Mouse (Mus musculus) heart, embryonic 11.5 days (tissue): ENCODE measurements at regions not wholly inside any gene's neighbourhood (a gene's known extent, or its start where the extent isn't known, plus 50 kb on each side); places are given as distances from the start of the nearest gene placed in this dataset.
A peak's percentile ranks its signal among the peaks of the same experiment; 100 is the strongest.

Source experiments
- ATAC-seq: fragments of 200-750 bp; cut with Nextera tagmentation; replicated peaks from 2 replicates; pipeline ENCODE4 v1.8.0; 2017; ENCODE audit warnings: moderate library complexity; ENCODE audit not compliant: insufficient number of reproducible peaks, low FRiP score, low TSS enrichment
- H3K27ac ChIP-seq: fragments of 300-500 bp; sonication (generic); 2 replicates; pipeline ENCODE4 v1.5.1; 2014; ENCODE audit warnings: mild to moderate bottlenecking, low read depth, low read length
- H3K27me3 ChIP-seq: fragments of 300-500 bp; sonication (generic); 2 replicates; pipeline ENCODE4 v1.6.1; 2014; ENCODE audit warnings: mild to moderate bottlenecking, low read length, mixed read lengths; ENCODE audit not compliant: control insufficient read depth, insufficient read depth
- H3K36me3 ChIP-seq: fragments of 300-500 bp; sonication (generic); 2 replicates; pipeline ENCODE4 v1.6.1; 2014; ENCODE audit warnings: mild to moderate bottlenecking, low read length, moderate library complexity, mixed read lengths; ENCODE audit not compliant: control insufficient read depth, insufficient read depth
- H3K4me1 ChIP-seq: fragments of 300-500 bp; sonication (generic); 2 replicates; pipeline ENCODE4 v1.6.1; 2014; ENCODE audit warnings: low read length; ENCODE audit not compliant: control insufficient read depth, insufficient read depth
- H3K4me2 ChIP-seq: fragments of 300-500 bp; sonication (generic); 2 replicates; pipeline ENCODE4 v1.6.1; 2014; ENCODE audit warnings: mild to moderate bottlenecking, moderate library complexity
- H3K4me3 ChIP-seq: fragments of 300-500 bp; sonication (generic); 2 replicates; pipeline ENCODE4 v1.5.1; 2014; ENCODE audit warnings: low read depth, low read length
- H3K9ac ChIP-seq: fragments of 300-500 bp; sonication (generic); 2 replicates; pipeline ENCODE4 v1.6.1; 2014; ENCODE audit warnings: mild to moderate bottlenecking, low read depth, low read length, moderate library complexity
- H3K9me3 ChIP-seq: fragments of 300-500 bp; sonication (generic); replicated peaks from 2 replicates; pipeline ENCODE4 v1.6.1; 2016; ENCODE audit warnings: low read length; ENCODE audit not compliant: control insufficient read depth
- WGBS: fragments of 180-500 bp; shearing (Covaris S2); extraction: QIAGEN DNeasy Blood & Tissue Kit; methylation state at CpG from one replicate; pipeline ENCODE4 v1.1.7; 2014; ENCODE audit not compliant: insufficient replicate concordance; 5-methylcytosine and 5-hydroxymethylcytosine counted together

GRCm38 (mm10) chr16:93358166-93358565 lies 245.7 kb downstream of the Setd4 start:
- Histone ChIP-seq H3K9me3 (no peaks in the 10 kb centered on the region), H3K27me3 (no peaks in the 10 kb centered on the region), H3K4me3 (no peak overlapping the region), H3K36me3 (no peaks in the 10 kb centered on the region), H3K4me2 (no peak overlapping the region), H3K27ac (no peak overlapping the region), H3K9ac (no peak overlapping the region), H3K4me1 (no peaks in the 10 kb centered on the region)
- WGBS, result 79% methylated on average over 4 of the region's 4 CpGs
- no peak for ATAC-seq

DNA sequence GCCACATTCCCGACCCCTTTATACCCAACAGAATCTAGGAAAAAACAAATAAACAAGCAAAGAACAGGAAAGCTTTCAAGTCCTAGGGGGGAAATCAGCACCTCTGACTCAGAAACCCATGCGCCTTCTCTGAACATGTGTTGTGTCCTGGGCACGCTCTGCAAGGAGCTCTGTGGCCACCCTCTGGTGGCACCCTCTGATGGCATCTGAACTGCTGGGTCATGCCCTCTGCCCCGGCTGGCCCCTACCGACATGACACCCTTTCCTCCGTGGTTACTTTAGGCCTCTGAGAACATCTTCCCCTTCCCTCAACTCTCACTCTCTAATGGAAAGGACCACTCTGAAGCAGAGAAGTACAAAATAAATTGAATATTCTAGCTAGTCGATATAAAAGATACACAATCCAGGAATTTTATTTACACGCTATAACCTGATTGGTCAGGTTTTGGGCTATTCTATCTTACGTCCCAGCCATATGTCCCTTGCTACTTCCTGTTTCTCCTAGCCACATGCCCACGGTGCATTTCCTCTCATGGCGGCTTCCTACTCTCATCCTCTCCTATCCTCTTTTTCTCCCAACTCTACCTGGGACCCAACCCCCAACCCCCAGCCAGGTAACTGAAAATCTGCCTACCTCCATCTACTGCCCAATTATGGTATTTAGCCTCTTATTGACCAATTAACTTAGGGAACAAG lies 248.5 kb downstream of the Setd4 start:
- Histone ChIP-seq H3K9ac (no peak overlapping the region), H3K4me2 (no peak overlapping the region), H3K36me3 (no peaks in the 10 kb centered on the region), H3K4me3 (no peak overlapping the region), H3K27me3 (no peaks in the 10 kb centered on the region), H3K9me3 (no peaks in the 10 kb centered on the region), H3K4me1 (no peaks in the 10 kb centered on the region), H3K27ac (no peak overlapping the region)
- ATAC-seq, result no peak
- WGBS, result 76% methylated on average over 11 of the region's 11 CpGs

- no peaks in the 10 kb centered on the region for H3K4me1 ChIP-seq
- no peak overlapping the region for H3K27ac ChIP-seq
- no peak overlapping the region for H3K4me3 ChIP-seq
- WGBS, result 64% methylated on average over 6 of the region's 6 CpGs
- no peaks in the 10 kb centered on the region for H3K36me3 ChIP-seq
- no peaks in the 10 kb centered on the region for H3K27me3 ChIP-seq
- H3K9me3 ChIP-seq, result no peaks in the 10 kb centered on the region
- no peak for ATAC-seq
- H3K4me2 ChIP-seq, result no peak overlapping the region
- no peak overlapping the region for H3K9ac ChIP-seq
Measured at GRCm38 (mm10) chr16:93353971-93354370, 249.9 kb downstream of the Setd4 start.

DNA sequence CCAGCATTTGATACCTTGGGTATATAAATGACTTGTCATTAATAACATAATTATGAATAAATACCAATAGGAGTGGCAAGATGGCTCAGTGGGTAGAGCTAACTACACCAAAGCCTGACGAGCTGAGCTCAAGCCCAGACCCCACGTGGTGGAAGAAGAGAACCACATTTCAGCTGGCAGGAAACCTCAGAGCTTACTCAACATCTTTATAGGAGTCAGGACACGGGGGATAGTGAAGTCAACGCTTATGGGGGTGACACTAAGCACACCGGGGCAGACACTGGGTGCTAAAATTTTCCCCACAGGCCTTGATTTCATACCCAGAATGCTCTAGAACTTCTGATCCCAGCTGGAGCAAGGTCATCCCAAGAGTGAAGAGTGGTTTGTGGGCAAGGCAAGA lies 259.3 kb downstream of the Setd4 start:
- no peaks in the 10 kb centered on the region for H3K27me3 ChIP-seq
- WGBS, result 75% methylated on average over 5 of the region's 5 CpGs
- H3K4me3 ChIP-seq, result no peak overlapping the region
- no peak for ATAC-seq
- H3K36me3 ChIP-seq, result no peaks in the 10 kb centered on the region
- no peak overlapping the region for H3K9ac ChIP-seq
- no peaks in the 10 kb centered on the region for H3K4me1 ChIP-seq
- H3K4me2 ChIP-seq, result no peak overlapping the region
- no peaks in the 10 kb centered on the region for H3K9me3 ChIP-seq
- no peak overlapping the region for H3K27ac ChIP-seq

- Histone ChIP-seq H3K9ac (no peak overlapping the region), H3K9me3 (no peaks in the 10 kb centered on the region), H3K27ac (no peak overlapping the region), H3K4me1 (no peaks in the 10 kb centered on the region), H3K36me3 (no peaks in the 10 kb centered on the region), H3K27me3 (no peaks in the 10 kb centered on the region), H3K4me3 (no peak overlapping the region), H3K4me2 (no peak overlapping the region)
- no peak for ATAC-seq
- 90% methylated on average over 2 of the region's 2 CpGs for WGBS
Measured at GRCm38 (mm10) chr16:93342701-93343100, 261.2 kb downstream of the Setd4 start.

GRCm38 (mm10) chr16:93341791-93342190 lies 262.1 kb downstream of the Setd4 start:
- WGBS, result 76% methylated on average over 2 of the region's 2 CpGs
- Histone ChIP-seq H3K27ac (no peak overlapping the region), H3K9me3 (no peaks in the 10 kb centered on the region), H3K27me3 (no peaks in the 10 kb centered on the region; the same call in 1 of the 2 replicates), H3K36me3 (no peaks in the 10 kb centered on the region), H3K4me3 (no peak overlapping the region), H3K4me2 (no peak overlapping the region), H3K4me1 (no peaks in the 10 kb centered on the region), H3K9ac (no peak overlapping the region)
- ATAC-seq, result no peak

DNA sequence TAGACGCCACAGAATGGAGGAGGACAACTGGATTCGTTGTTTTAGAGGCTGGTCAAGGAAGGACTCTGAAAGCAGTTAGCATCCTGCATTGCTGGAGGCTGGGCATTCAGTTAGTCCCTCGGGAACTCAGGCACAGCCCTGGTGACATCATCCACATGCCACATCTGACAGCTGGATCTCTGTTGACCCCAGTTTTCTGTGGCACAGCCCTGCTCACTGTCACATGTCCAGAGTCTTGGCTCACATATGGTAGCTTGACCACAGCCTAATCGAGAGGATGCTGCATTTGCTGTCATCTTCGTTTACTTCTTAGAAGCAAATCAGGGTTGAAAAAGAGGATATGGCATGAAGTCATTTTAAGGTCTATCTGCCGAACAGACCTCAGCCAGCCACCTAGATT lies 265.1 kb downstream of the Setd4 start:
- no peak overlapping the region for H3K27ac ChIP-seq
- H3K9me3 ChIP-seq, result no peaks in the 10 kb centered on the region
- H3K36me3 ChIP-seq, result no peaks in the 10 kb centered on the region
- WGBS, result 65% methylated on average over 6 of the region's 6 CpGs
- no peak overlapping the region for H3K9ac ChIP-seq
- ATAC-seq, result no peak
- H3K4me2 ChIP-seq, result no peak overlapping the region
- H3K4me1 ChIP-seq, result peaks cover 9% of the 10 kb centered on the region
- H3K27me3 ChIP-seq, result no peaks in the 10 kb centered on the region; the same call in 1 of the 2 replicates
- no peak overlapping the region for H3K4me3 ChIP-seq

GRCm38 (mm10) chr16:93335322-93336111 lies 268.3 kb downstream of the Setd4 start:
- Histone ChIP-seq H3K27ac (no peak overlapping the region), H3K27me3 (no peaks in the 10 kb centered on the region; the same call in 1 of the 2 replicates), H3K4me1 (peaks cover 9% of the 10 kb centered on the region), H3K36me3 (no peaks in the 10 kb centered on the region), H3K4me3 (no peak overlapping the region), H3K4me2 (no peak overlapping the region), H3K9ac (no peak overlapping the region), H3K9me3 (no peaks in the 10 kb centered on the region)
- WGBS, result 38% methylated on average over 11 of the region's 11 CpGs
- ATAC-seq, result peak; percentile 80
